Comparison of ENCODE assay signal across 31 mouse cellular contexts in genomic region chr2:49768916-49769315, GRCm38 (mm10). TPM values are rescaled to one million over a fixed set of nuclear protein-coding genes. Genes with fewer than 3 reads are reported as not detected.
DNase-seq lines count a peak whose midpoint lies in the region; ATAC-seq lines count a peak whose summit lies in the region.
"Had no signal": no experiment of that assay in that cellular context is flagged by ENCODE, and none has a peak within 500 bp of the region (broad histone marks: within the 10 kb centered on the region; RNA-seq: fewer than 3 reads in every experiment).

No protein-coding gene starts in this region.

- WGBS in stomach, embryonic 14.5 days: 86% methylated on average over 2 of the region's 2 CpGs
- WGBS in forebrain, embryonic 15.5 days: 68% methylated on average over 2 of the region's 2 CpGs

- H3K9me3 ChIP-seq in stomach, embryonic 14.5 days (ENCODE audit: control insufficient read depth, low read depth, low read length): no peaks in the 10 kb centered on the region
- H3K9me3 ChIP-seq in forebrain, embryonic 15.5 days: no peaks in the 10 kb centered on the region
- H3K9me3 ChIP-seq: embryonic facial prominence, embryonic 12.5 days; heart, embryonic 13.5 days; hindbrain, embryonic 15.5 days; limb, embryonic 12.5 days; liver, embryonic 15.5 days; midbrain, embryonic 12.5 days; neural tube, embryonic 13.5 days had no signal

- ATAC-seq in stomach, embryonic 14.5 days (ENCODE audit: insufficient number of reproducible peaks, insufficient read depth, low FRiP score, low read depth): 0 out of 2 replicates have a peak, but pooled peaks have one; percentile 7
- no peak for ATAC-seq in megakaryocyte, adult 5-6 weeks (ENCODE audit: poor library complexity, severe bottlenecking)
- ATAC-seq in forebrain, embryonic 15.5 days (replicated peaks): no peak
- ATAC-seq: activated CD4-positive, CD25-positive, alpha-beta regulatory T cell, adult 4 months; forebrain, embryonic 16.5 days; inflammation-experienced regulatory T-cells, adult 6 months had no signal

- no peaks in the 10 kb centered on the region for H3K27me3 ChIP-seq in stomach, embryonic 14.5 days (ENCODE audit: control insufficient read depth, insufficient read depth, low read length)
- H3K27me3 ChIP-seq in forebrain, embryonic 15.5 days: no peaks in the 10 kb centered on the region
- H3K27me3 ChIP-seq: CH12.LX; embryonic facial prominence, embryonic 12.5 days; heart, embryonic 13.5 days; hindbrain, embryonic 15.5 days; limb, embryonic 12.5 days; liver, embryonic 15.5 days; midbrain, embryonic 12.5 days; neural tube, embryonic 13.5 days had no signal

- no peak overlapping the region for H3K4me2 ChIP-seq in stomach, embryonic 14.5 days (replicated peaks; ENCODE audit: low read depth, low read length)
- H3K4me2 ChIP-seq in forebrain, embryonic 15.5 days (replicated peaks): no peak overlapping the region
- H3K4me2 ChIP-seq: embryonic facial prominence, embryonic 12.5 days; heart, embryonic 13.5 days; hindbrain, embryonic 15.5 days; limb, embryonic 12.5 days; liver, embryonic 15.5 days; lung, embryonic 14.5 days; midbrain, embryonic 12.5 days; neural tube, embryonic 13.5 days had no signal

- no peak overlapping the region for H3K4me3 ChIP-seq in stomach, embryonic 14.5 days (ENCODE audit: low read depth, low read length)
- no peak overlapping the region for H3K4me3 ChIP-seq in forebrain, embryonic 15.5 days
- H3K4me3 ChIP-seq: embryonic facial prominence, embryonic 12.5 days; heart, embryonic 13.5 days; hindbrain, embryonic 15.5 days; limb, embryonic 12.5 days; liver, embryonic 15.5 days; midbrain, embryonic 12.5 days; neural tube, embryonic 13.5 days had no signal

- H3K4me1 ChIP-seq in stomach, embryonic 14.5 days (ENCODE audit: control insufficient read depth, insufficient read depth, low read length): 0 out of 2 replicates have a peak, but pooled peaks cover 4% of the 10 kb centered on the region
- H3K4me1 ChIP-seq in forebrain, embryonic 15.5 days: no peaks in the 10 kb centered on the region
- H3K4me1 ChIP-seq: embryonic facial prominence, embryonic 12.5 days; hindbrain, embryonic 15.5 days; limb, embryonic 12.5 days; midbrain, embryonic 12.5 days had no signal

- DNase-seq in adipocyte (ENCODE audit: low spot score): peak; percentile 50
- DNase-seq in kidney, adult 9 months: peak; percentile 74
- DNase-seq in kidney, postnatal 10 days: peak; percentile 30
- DNase-seq in thymus, postnatal 36 days: no peak
- DNase-seq in frontal cortex, postnatal 10 days (ENCODE audit: low spot score in 2 of 2): no peak
- DNase-seq: adrenal gland, postnatal 10 days; cerebellum, adult 8-10 months; embryo, embryonic 11 days; heart, postnatal 10 days; layer of hippocampus, adult 9-11 months; lung, embryonic 14.5 days; lung, postnatal 14 days; right cerebral cortex, postnatal 14 days; thymus, adult 2 months; thymus, postnatal 4 days had no signal

- H3K36me3 ChIP-seq in stomach, embryonic 14.5 days (ENCODE audit: control insufficient read depth, insufficient read depth, low read length): no peaks in the 10 kb centered on the region
- H3K36me3 ChIP-seq in forebrain, embryonic 15.5 days: peaks cover 58% of the 10 kb centered on the region
- H3K36me3 ChIP-seq: embryonic facial prominence, embryonic 12.5 days; heart, embryonic 13.5 days; liver, embryonic 15.5 days had no signal

- peak overlapping the region; percentile 69; the same call in 1 of the 2 replicates for H3K27ac ChIP-seq in stomach, embryonic 14.5 days (ENCODE audit: low read length)
- H3K27ac ChIP-seq in forebrain, embryonic 15.5 days (replicated peaks): no peak overlapping the region
- H3K27ac ChIP-seq: embryonic facial prominence, embryonic 12.5 days; heart, embryonic 13.5 days; hindbrain, embryonic 15.5 days; limb, embryonic 12.5 days; liver, embryonic 15.5 days; midbrain, embryonic 12.5 days; neural tube, embryonic 13.5 days had no signal

- H3K9ac ChIP-seq in stomach, embryonic 14.5 days (replicated peaks; ENCODE audit: low read depth, low read length): no peak overlapping the region
- no peak overlapping the region for H3K9ac ChIP-seq in forebrain, embryonic 15.5 days (replicated peaks)
- H3K9ac ChIP-seq: embryonic facial prominence, embryonic 12.5 days; heart, embryonic 13.5 days; hindbrain, embryonic 15.5 days; limb, embryonic 12.5 days; liver, embryonic 15.5 days; lung, embryonic 14.5 days; midbrain, embryonic 12.5 days; neural tube, embryonic 13.5 days had no signal

RNA-seq across cellular contexts. Expression of gene Lypd6b, which starts 18.6 kb away (rescaled TPM):
- polyA plus RNA-seq in stomach, embryonic 14.5 days (2014; fragmentation: Nextera tagmentation; extraction: Ambion mirVana): 29.4 and 29.6 TPM in 2 replicates
- 0.09 and 0.27 TPM in 2 replicates for total RNA-seq in megakaryocyte, adult 5-6 weeks (2015)
- 0.20 and 0.26 TPM in 2 replicates for total RNA-seq in megakaryocyte, adult 5-6 weeks (2017)
- polyA plus RNA-seq in forebrain, embryonic 15.5 days (2015; fragmentation: Nextera tagmentation; extraction: Ambion mirVana): 10.7 and 11.3 TPM in 2 replicates
- total RNA-seq: gastrocnemius, adult 8-10 months; liver, adult 2 months had no signal
- polyA plus RNA-seq: liver, adult 2 months; liver, embryonic 15.5 days had no signal

Comparison
In these comparisons a context has a peak if more than half of its experiments do, and no peak if none do; other contexts are left out.
1. DNase-seq: peak in adipocyte (single experiment), kidney, adult 9 months (single experiment) and kidney, postnatal 10 days (single experiment); none in thymus, postnatal 36 days (0 of 2) and frontal cortex, postnatal 10 days (0 of 2).